Mouse (Mus musculus) thymus, postnatal 0 days (tissue): ENCODE results near the gene Tbc1d2. TPM values are rescaled to one million over a fixed set of nuclear protein-coding genes. Genes with fewer than 3 reads are reported as not detected.

Experiments
- DNase-seq: peaks from one replicate; pipeline ENCODE4 v3.0.0-alpha.2; 2015; ENCODE audit warnings: low spot score
- polyA plus RNA-seq: library from polyadenylated mRNA; unstranded; fragments of >200 nt; fragmentation: Nextera tagmentation; extraction: Ambion mirVana; gene quantifications from 2 replicates; pipeline ENCODE4 v1.2.1, GENCODE M21; 2015

Tbc1d2 gene
- polyA plus RNA-seq, 1 experiment from 2014 or later, result 2.2 TPM

DNA sequence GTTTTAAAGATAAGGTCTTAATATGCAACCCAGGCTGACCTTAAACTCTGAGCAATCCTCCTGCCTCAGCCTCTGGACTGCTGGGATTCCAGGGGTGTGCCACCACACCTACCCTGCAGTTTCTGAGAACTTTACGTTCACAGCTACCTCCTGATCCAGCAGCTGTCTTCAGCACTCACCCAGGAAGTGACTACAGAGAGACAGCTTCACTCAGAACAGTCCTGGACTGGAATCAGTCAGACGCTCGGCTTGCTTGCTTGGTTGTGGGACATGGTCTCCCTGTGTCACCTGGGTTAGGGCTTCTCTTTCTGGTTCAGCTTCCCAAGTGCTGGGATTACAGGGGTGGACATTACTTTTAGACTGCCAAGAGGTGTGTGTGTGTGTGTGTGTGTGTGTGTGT is 93.1 kb downstream of the Tbc1d2 start:
- DNase-seq, result peak; percentile 41

DNA sequence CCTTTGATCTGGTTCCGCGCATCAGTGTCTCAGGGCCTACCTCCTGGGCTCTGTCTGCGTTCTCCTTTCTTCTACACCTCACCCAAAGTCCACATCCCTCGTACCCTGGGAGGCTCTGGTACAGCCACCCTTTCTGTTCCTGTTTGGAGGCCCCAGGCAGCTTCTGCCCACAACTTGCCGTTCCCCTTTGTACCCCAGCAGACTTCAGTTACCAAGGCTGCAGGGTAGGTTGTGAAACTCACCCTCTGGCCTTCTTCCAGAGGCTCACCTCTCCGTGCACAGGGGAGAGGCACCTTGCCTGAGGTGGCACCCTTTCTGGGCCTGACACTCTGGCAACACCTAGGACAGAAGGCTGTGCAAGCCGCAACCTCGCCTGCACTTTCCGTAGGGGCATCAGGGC is 94.2 kb downstream of the Tbc1d2 start:
- DNase-seq, result no peak

Other genes starting within 250 kb of the Tbc1d2 start
- gene Hemgn, start 236.7 kb downstream of the Tbc1d2 start, polyA plus RNA-seq, result 5.3 and 6.8 TPM in 2 replicates
- 356 and 374 TPM in 2 replicates for gene Anp32b, start 199.3 kb downstream of the Tbc1d2 start, polyA plus RNA-seq
- gene Nans, start 161.0 kb downstream of the Tbc1d2 start, polyA plus RNA-seq, result 111 and 114 TPM in 2 replicates
- gene Trim14, start 114.1 kb downstream of the Tbc1d2 start, polyA plus RNA-seq, result 19.8 and 22.4 TPM in 2 replicates
- gene Coro2a, start 48.0 kb downstream of the Tbc1d2 start, polyA plus RNA-seq, result 12.2 and 14.5 TPM in 2 replicates